Mouse (Mus musculus) spleen, embryonic (tissue): ENCODE measurements around the gene Fgf15.

ENCODE experiments used
- CTCF ChIA-PET: fragments of 350-600 bp; sonication (Branson Sonifier 250); formaldehyde crosslinking; loops from one replicate; lab custom pipeline; 2022; lab: Charles Lee

Gene Fgf15

DNA sequence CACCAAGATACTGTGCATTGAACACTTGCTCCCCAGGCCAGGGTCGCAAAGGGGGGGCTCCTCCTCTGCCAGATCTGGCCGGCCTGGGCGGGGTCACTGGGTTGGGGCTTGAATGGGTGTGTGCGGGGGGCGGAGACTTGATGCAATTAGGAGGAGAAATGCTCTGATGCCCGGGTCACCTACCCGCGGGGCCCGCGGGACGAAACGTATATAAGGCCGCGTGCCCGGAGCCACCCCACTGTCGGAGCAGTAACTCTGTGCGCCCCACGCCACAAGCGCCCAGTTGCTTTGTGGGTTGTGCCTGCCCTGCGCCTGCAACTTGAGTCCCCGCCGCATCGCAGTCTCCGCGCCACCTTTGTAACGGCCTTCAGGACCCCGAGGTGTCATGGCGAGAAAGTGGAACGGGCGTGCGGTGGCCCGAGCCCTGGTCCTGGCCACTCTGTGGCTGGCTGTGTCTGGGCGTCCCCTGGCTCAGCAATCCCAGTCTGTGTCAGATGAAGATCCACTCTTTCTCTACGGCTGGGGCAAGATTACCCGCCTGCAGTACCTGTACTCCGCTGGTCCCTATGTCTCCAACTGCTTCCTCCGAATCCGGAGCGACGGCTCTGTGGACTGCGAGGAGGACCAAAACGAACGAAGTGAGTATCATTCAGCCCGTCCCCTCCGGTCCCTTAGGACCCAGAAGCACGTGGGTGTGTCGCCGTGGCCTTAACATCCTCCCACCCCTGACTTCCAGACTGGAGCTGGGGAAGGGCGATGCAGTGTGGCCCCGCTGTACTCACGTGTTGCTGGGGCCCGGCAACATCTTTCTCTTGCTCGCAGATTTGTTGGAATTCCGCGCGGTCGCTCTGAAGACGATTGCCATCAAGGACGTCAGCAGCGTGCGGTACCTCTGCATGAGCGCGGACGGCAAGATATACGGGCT, at the start of gene Fgf15:
TSS of gene Fgf15 (plus strand) at position 238 of the 925 bp plus-strand sequence.
- CTCF ChIA-PET: no interaction called here

DNA sequence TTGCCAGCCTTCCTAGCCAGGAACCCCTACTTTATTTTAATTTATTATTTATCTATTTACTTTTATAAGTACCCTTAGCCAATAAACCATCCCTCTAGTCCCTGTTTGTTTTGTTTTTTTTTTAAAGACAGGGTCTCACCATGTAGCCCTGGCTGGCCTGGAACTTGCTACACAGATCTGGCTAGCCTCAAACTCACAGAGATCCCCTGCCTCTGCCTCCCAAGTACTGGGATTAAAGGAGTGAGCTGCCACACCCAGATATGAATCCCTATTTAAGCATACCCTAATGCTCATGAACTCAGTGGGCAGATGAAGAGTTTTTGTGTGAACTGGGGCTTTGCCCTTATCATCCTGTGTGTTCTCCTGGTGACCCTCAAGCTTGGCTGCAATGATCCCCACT, 49.3 kb upstream of the Fgf15 start, which contains the start of gene Fgf4:
TSS of gene Fgf4 (plus strand) at position 301 of the 400 bp plus-strand sequence.
- CTCF ChIA-PET: no interaction called here

DNA sequence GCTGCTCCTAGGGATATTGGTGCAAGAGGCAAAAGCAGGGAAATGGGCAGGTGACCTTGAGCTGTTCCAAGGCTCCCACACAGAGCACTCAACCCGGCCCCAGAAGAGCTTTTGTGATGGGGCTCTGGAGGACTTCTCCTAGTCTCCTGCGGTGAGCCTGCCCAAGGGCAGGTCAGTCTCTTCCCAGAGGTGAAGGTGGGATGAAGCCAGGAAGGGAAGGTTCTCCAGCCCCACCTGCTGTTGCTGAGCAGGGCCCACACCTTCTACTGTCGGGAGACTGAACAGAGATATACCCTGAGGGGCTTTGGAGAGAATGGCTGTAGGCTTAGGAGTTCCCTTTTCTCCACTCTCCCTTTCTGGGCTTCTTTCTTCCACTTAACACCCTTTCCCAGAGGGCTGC, 45.0 kb upstream of the Fgf15 start:
- CTCF ChIA-PET: no interaction called here

DNA sequence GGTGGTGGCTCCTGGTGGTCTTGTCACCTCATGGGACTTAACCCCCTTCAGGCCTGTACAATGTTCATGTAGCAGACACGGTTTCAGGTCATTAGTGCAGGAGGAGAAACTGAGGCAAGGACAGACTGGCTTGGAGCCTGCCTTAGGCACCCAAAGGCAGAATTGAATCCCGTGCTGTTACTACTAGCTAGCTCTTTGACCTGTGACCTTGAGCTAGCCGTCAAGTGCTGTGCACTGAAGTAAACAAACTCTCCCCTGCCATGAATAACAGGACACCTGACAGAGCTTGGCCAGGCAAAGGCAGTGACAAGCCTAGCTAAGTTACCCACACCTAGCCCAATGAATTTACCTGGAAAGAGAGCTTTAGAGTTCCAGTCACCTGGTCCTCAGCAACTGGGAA, 41.4 kb upstream of the Fgf15 start:
- CTCF ChIA-PET: no interaction called here

DNA sequence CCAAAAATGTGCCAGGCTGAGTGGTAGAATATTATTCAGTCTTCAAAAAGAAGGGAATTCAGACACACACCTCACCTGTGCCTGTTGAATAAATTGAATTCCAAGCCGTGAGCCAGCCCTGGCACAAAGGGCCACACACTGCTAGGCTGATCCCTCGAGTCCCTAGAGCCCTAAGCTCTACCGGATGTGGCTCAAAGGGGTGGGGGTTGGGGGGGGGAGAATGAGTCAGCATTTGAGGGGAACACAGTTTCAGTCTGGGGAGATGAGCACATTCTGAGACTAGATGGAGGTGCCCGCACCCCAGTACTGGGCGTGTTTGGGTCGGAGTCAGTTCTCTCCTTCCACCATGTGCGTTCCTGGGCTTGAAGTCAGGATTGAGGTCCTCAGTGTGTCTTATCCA, 39.2 kb upstream of the Fgf15 start:
- CTCF ChIA-PET: no interaction called here

DNA sequence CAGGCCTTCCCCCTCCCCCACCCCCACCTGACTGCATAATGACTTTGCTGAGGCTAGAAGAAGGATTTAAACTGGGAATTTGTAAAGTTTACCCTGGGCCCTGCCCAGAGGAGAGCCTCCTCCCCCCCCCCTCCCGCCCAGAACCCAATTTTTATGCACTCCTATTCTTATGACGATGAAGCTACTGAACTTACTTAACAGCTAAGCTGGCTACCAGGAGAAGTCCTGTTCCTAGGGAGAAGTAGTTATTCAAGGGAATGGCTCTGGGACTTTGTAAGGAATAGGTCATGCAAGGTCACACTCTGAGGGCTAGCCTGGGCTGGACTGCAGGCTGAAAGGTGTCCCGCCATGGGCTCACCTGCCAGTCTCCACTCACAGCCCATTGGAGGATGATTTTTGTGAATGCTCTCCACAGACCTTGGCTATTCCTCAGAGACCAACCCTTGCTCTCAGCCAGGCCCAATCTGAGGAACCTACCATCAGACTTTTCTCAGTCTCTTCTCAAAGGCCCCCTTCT, 38.4 kb upstream of the Fgf15 start:
- CTCF ChIA-PET: interaction anchor here (0.6 kb wide), 1 partner anchor 951 kb away, joined by 8 read pairs; no protein-coding TSS in a partner anchor

DNA sequence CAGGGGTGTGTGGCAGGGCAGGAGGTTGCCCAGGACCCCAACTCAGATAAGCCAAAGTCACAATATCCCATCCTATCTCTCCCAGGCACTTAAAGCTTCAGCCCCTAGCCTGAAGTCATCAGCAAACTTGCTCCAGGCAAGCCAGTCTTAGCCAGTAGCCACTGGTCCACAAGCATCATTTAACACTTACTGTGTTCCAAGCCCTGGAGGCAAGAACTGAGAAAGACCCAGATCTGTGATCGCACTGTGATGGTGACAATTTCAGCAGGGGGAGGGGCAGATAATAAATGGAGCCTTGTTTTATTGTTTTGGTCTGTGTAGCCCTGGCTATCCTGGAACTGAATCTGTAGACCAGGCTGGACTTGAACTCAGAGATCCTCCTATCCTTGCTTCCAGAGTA, 37.6 kb upstream of the Fgf15 start:
- CTCF ChIA-PET: no interaction called here

DNA sequence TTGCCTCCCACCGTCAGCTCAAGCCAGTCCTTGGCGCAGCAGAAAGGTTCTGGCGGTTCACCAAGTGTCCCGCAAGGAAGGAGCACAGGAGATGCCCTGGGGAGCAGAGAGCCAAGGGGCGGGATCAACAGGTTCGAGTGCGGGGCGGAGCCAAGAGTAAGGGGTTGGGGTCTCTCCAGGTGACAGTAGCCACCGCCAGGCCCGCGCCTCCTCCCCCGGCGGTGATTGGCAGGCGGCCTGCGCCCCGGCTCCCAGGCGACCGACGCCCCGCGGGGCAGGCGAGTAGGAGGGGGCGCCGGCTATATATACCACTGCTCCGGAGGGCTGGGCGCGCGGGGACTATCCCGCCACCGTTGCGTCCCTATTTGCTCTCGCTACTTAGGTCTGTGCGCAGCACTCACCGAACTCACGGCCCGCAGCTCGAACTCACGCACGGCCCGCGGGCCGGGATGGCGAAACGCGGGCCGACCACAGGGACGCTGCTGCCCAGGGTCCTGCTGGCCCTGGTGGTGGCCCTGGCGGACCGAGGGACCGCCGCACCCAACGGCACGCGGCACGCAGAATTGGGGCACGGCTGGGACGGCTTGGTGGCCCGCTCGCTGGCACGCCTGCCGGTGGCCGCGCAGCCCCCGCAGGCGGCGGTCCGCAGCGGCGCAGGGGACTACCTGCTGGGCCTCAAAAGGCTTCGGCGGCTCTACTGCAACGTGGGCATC, 35.1 kb upstream of the Fgf15 start:
- CTCF ChIA-PET: no interaction called here

DNA sequence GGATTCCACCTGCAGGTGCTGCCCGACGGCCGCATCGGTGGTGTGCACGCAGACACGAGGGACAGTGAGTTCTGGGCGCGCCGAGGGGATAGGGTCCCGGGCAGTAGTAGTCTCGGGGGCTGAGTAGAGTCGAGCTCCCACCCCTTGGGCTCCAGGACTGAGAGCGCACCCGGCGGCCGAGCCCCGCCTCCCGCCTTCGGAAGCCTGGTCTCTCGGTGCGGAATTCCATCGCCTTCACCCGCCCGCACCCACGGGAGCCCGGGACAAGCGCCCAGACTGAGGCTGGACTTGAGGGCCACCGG, 34.6 kb upstream of the Fgf15 start:
- CTCF ChIA-PET: no interaction called here

DNA sequence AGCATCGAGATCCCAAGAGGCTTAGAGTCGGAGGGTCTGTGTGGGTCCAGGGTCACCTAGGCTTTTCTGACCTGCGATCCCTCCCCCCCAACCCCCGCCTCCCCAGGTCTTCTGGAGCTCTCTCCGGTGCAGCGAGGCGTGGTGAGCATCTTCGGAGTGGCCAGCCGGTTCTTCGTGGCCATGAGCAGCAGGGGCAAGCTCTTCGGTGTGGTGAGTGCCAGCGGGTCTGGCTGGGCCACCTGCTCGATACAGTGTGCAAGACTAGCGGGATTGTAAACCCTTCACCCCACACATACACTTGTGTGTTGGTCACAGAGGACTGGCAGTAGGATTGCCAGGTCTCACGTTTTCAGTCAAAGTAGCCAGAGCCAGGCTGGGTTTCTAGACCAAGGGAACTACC, 34.2 kb upstream of the Fgf15 start:
- CTCF ChIA-PET: no interaction called here

DNA sequence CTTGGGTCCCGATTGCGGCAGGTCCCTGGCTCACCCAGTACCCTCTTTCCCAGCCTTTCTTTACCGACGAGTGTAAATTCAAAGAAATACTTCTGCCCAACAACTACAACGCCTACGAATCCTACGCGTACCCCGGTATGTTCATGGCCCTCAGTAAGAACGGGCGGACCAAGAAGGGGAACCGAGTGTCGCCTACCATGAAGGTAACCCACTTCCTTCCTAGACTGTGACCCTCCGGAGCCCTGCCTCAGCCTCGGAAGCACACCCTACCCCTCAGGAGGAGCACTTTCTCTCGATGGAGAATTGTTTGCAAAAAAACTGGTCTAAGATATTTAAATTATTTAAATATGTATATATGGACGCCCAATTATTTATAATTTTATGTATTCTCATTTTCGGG, 33.6 kb upstream of the Fgf15 start:
- CTCF ChIA-PET: no interaction called here

DNA sequence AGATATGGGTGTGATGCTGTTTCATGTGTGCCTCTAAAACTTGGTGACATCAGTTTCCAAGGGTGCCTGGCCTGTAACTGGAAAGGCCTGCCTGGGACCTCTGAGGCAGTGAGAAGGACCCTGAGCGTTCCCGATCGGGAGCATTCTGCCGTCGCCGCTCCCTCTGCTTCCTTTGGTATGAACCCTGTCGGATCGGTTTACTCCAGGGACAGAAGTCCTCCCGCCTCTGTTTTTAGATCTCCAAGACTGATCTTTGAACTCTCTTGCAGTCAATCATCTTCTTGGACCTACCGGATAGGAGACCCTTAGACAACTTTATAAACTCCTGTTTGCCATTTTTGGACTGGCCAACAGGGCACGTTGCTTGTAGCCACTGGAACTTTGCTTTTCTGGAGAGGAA, 33.1 kb upstream of the Fgf15 start:
- CTCF ChIA-PET: interaction anchor here (0.6 kb wide), 1 partner anchor 272 kb away, joined by 3 read pairs; no protein-coding TSS in a partner anchor

DNA sequence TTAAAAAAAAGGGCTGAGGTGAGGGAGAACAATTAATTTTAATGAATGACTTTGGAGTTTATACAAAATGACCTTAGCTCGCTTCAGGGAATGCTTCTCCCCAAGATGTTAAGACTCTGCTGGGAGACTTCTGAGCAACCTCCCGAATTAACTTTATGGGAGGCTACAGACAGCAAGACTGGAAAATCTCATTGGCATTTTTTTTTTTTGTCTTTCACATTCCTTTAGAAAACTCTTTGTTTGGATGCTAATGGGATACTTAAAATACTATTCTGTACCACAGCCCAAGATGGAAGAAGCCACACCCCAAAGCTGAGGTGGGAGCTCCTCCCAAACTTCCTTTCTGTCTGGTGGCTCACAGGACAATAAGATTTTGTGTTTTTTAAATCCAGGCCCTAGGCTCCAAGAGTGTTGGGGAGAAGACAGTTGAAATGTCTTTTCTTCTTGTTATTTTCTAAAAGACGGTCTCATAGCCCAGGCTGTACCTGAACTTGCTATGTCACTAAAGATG, 32.1 kb upstream of the Fgf15 start:
- CTCF ChIA-PET: no interaction called here

DNA sequence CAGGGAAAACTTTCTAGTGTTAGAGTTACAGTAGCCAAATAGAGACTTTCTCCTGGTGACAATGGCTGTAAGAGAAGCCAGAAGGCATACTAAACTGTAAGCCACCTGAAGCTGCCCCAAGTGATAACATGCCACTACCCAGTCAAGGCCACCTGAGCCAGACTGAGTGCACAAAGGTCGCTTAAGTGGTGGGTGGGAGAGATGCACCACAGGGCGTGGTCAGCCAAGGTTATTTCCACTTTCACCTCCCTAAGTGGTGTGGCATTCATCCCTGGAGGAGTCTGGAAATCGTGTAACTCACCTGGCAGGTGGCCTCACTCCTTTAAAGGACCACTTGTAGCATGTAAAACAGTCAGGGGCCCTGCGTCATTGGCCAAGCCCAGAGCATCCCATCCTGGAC, 29.2 kb upstream of the Fgf15 start:
- CTCF ChIA-PET: no interaction called here

DNA sequence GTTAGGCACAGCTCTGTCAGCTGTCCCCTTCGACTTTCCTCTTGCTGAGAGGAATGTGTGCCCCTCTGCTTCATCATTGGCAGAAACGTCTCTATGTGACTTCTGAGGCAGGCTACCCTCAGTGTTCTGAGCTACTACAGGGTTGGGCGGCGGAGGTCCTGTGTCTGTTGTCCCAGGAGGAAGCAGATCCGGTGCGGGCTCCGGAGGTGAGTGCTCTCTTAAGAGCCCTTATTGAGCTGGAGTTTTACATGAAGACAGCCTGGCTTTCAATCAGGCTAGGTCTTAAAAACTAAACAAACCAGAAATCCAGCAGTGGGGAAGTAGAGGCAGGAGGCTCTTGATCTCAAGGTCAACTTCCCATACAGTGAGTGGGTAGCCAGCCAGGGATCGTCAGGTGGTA, 28.7 kb upstream of the Fgf15 start:
- CTCF ChIA-PET: no interaction called here

DNA sequence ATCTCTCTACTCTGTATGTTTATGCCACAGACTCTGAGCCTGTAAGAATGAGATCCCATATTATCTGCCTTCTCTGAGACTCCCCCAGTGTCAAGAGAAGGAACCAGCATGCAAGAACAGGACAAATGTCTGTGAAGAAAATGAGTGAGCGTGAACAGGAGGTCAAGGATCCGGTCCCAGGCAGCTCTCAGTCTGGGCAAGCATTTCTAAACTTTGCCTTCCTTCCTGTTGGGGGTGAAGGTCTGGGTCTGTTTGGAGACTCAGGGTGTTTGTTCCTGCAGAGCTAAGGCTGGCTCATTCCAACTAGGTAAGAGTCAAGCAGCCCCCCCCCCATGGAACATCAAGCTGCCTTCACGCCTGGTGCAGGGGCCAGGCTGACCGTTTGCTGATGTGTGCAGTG, 23.9 kb upstream of the Fgf15 start:
- CTCF ChIA-PET: no interaction called here

DNA sequence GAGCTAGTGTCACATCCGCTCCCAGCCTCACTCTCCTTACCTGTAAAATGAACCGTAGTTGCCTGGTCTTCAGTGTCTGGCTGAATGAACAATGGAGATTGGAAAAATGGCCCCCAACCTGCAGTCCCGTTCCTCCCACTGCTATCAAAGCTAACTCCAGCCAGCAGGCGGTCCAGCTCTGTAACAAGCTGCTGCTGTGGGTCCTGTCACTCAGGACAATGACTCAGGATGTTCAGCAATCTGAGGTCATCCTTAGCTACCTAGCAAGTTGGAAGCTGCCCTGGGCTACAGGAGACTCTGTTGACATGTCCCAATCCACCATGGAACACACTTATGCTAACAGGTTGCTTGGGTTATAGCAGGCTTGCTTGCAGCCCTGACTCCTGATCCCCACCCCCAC, 23.2 kb upstream of the Fgf15 start:
- CTCF ChIA-PET: no interaction called here

DNA sequence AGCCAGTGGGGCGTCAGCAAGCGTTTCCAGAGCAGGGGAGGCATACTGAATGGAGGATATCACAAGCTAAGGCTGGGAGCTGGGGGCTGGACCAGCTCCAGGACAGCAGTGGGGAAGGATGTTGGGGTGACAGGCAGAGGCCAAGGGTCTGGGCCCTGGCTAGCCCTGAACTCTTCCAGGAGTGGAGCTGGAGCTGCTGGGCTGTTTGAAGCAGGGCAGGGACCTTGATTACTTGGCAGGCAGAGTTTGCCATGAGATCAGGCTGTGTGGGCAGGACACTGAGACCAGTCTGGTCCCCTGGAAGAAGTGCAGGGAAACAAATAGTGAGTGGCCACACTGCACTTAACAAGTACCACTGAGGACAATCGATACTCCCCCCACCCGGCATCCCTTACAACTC, 22.1 kb upstream of the Fgf15 start:
- CTCF ChIA-PET: no interaction called here

DNA sequence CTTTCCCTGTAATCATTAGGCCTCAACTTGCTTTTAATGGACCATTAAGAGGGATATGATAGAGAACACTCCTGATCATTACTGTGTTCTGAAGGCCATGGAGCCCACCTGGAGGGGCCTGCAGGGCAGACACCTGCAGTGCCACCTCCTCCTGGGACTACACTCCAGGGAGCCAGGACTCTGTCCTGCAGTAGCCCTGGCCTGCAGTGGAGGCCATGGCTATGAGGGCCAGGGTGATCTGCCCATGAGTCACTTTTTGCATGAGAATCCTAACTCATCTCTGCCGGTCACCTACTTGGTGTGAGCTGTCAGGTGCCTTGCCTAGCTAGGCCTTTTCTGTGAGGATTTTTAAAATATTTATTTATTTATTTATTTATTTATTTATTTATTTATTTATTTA, 17.9 kb upstream of the Fgf15 start:
- CTCF ChIA-PET: no interaction called here

DNA sequence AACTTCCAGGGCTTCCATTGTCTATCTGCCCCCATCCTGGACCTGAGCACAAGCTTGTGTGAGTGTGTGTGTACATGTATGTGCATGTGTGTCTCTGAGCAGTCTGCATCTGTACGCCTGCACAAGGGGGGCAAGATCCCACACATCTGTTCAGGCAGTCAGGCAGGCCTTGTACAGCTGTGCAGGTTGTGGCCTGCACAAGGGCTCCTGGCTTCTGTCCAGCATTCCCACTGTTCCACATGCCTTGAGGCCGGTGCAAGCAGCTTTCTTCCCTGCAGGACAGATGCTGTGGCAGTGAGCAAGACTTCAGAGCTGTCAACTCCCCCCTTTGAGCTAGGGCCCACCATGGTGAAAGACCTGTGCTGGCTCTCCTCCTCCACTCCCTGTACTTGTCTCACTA, 13.2 kb upstream of the Fgf15 start:
- CTCF ChIA-PET: no interaction called here

DNA sequence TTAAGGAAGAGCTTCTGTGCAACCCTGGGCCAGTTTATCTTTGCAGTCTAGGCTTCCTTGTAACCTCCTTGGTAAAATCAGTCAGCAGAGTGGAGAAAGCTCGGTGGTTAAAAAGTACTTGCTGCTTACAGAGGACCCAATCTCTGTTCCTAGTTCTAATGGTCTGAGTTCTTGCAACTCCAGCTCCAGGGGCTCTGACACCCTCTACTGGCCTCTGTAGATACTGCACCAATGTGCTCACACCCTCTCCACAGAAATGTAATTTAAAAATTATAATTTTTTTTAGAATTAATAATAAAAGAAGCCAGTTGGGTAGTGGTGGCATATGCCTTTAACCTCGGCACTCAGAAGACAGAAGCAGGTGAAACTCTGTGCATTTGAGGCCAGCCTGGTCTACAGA, 8.7 kb upstream of the Fgf15 start:
- CTCF ChIA-PET: no interaction called here

DNA sequence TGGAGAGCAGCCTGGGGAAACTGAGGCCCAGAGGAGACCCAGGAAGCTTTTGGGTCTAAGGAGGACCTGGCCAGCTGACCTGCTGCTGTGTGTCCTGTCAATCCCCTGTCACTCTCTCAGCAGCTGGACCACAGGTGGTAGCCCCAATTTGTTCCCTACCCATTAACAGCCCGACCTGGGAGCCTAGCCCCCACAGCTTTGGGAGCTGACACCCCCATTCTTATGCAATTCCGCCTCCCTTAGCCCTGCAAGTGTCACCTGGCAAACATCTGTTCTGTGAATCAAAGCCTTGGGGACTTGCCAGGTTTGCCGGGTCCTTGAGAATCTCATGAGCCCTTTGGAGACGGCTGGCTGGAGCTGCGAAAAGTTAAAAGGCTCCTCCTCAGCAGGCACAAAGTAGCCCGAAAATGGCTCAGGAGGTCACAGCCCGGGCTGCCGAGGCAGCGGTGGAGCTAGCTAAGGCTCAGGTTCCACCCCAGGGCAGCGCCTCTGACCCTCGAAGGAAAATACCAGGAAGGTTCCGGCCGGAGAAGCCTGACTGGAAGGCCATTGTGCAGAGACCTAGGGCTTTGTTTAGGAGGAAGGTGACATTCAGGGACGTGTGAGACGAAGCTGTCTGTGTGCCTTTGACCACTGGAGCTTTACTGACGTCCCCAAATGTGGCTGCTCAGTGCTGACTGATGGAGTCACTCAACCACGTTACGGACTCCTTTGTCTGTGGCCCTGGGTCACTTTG, 7.6 kb upstream of the Fgf15 start:
- CTCF ChIA-PET: no interaction called here
